ENCODE assay signal across 8 mouse cellular contexts in genomic region chr16:89991701-89992152, GRCm38 (mm10).
A peak's percentile ranks its signal among the peaks of the same experiment; 100 is the strongest.
DNase-seq lines count a peak whose midpoint lies in the region; ATAC-seq and TF ChIP-seq lines count a peak whose summit lies in the region.

No protein-coding gene starts in this region.

- ATAC-seq in heart, embryonic 15.5 days (replicated peaks; ENCODE audit: insufficient number of reproducible peaks, insufficient read depth, low FRiP score, low read depth), result peak; percentile 68
- peak; percentile 73 for ATAC-seq in liver, embryonic 15.5 days (ENCODE audit: insufficient read depth)
- ATAC-seq in CD4-positive, CD25-positive, alpha-beta regulatory T cell, adult 4 months, result no peak

- no peak overlapping the region for H3K9ac ChIP-seq in heart, embryonic 15.5 days
- H3K9ac ChIP-seq in liver, embryonic 15.5 days, result no peak overlapping the region

- H3K36me3 ChIP-seq in heart, embryonic 15.5 days, result no peaks in the 10 kb centered on the region
- no peaks in the 10 kb centered on the region for H3K36me3 ChIP-seq in liver, embryonic 15.5 days (replicated peaks)

- intact Hi-C loops in left cerebral cortex, postnatal 36 days (cut with DNase I), result no loop called here

- 22% methylated on average over 12 of the region's 12 CpGs for WGBS in cerebellum, adult 2 months
- 35% methylated on average over 12 of the region's 12 CpGs for WGBS in heart, embryonic 15.5 days
- 37% methylated on average over 12 of the region's 12 CpGs for WGBS in liver, embryonic 15.5 days (ENCODE audit: insufficient replicate concordance)

- peak; percentile 59 for DNase-seq in cerebellum, adult 2 months
- no peak for DNase-seq in cerebellum, adult 8-10 months
- peak; percentile 59 for DNase-seq in embryo, embryonic 10.5 days (ENCODE audit: low spot score)
- DNase-seq in MN1 (ENCODE audit: low spot score), result no peak
- DNase-seq in left cerebral cortex, postnatal 36 days (ENCODE audit: low spot score in 2 of 2), result no peak

- H3K27me3 ChIP-seq in cerebellum, adult 2 months (ENCODE audit: control insufficient read depth, insufficient read depth, low read length), result no peaks in the 10 kb centered on the region
- no peaks in the 10 kb centered on the region for H3K27me3 ChIP-seq in heart, embryonic 15.5 days
- no peaks in the 10 kb centered on the region for H3K27me3 ChIP-seq in liver, embryonic 15.5 days

- H3K27ac ChIP-seq in cerebellum, adult 2 months (ENCODE audit: insufficient read depth, low read length), result peak overlapping the region; percentile 76
- peak overlapping the region; percentile 31; the same call in 1 of the 2 replicates for H3K27ac ChIP-seq in heart, embryonic 15.5 days
- no peak overlapping the region; the same call in 1 of the 2 replicates for H3K27ac ChIP-seq in liver, embryonic 15.5 days (replicated peaks)

- no peaks in the 10 kb centered on the region for H3K9me3 ChIP-seq in heart, embryonic 15.5 days (replicated peaks)
- 0 out of 2 replicates have a peak, but pooled peaks cover 3% of the 10 kb centered on the region for H3K9me3 ChIP-seq in liver, embryonic 15.5 days (replicated peaks)

- H3K4me3 ChIP-seq in cerebellum, adult 2 months (replicated peaks; ENCODE audit: insufficient read depth, low read depth, low read length), result no peak overlapping the region
- no peak overlapping the region for H3K4me3 ChIP-seq in heart, embryonic 15.5 days
- no peak overlapping the region for H3K4me3 ChIP-seq in liver, embryonic 15.5 days (replicated peaks)

- peaks cover 67% of the 10 kb centered on the region for H3K4me1 ChIP-seq in cerebellum, adult 2 months (ENCODE audit: control insufficient read depth, insufficient read depth, low read length)
- peaks cover 22% of the 10 kb centered on the region for H3K4me1 ChIP-seq in heart, embryonic 15.5 days (replicated peaks)
- H3K4me1 ChIP-seq in liver, embryonic 15.5 days (replicated peaks), result peaks cover 57% of the 10 kb centered on the region

- TF ChIP-seq POLR2A in cerebellum, adult 2 months (IDR thresholded peaks at IDR 0.05; ENCODE audit: borderline replicate concordance, insufficient read depth, low read length), result no peak

- TF ChIP-seq CTCF in cerebellum, adult 2 months (IDR thresholded peaks at IDR 0.05; ENCODE audit: borderline replicate concordance, insufficient read depth, low read depth, low read length), result no peak

- H3K4me2 ChIP-seq in heart, embryonic 15.5 days, result no peak overlapping the region
- peak overlapping the region; percentile 11; the same call in 1 of the 2 replicates for H3K4me2 ChIP-seq in liver, embryonic 15.5 days

Comparison
In these comparisons a context has a peak if more than half of its experiments do, and no peak if none do; other contexts are left out.
1. DNase-seq: peak in cerebellum, adult 2 months (2 of 2) and embryo, embryonic 10.5 days (single experiment); none in cerebellum, adult 8-10 months (single experiment), MN1 (single experiment) and left cerebral cortex, postnatal 36 days (0 of 2).